Mouse (Mus musculus): ENCODE measurements at regions not wholly inside any gene's neighbourhood (a gene's known extent, or its start where the extent isn't known, plus 50 kb on each side); places are given as distances from the start of the nearest gene placed in this dataset.

GRCm38 (mm10) chr2:178784822-178785589 is 354.7 kb downstream of the Cdh26 start:
- peaks cover 89% of the 10 kb centered on the region for H3K9me3 ChIP-seq (replicated peaks; ENCODE audit: low read length)
- H3K36me3 ChIP-seq (replicated peaks in 1 of 2; ENCODE audit: control insufficient read depth in 1 of 2, insufficient read depth in 1 of 2, low read length in 1 of 2), result no peaks in the 10 kb centered on the region
- H3K4me3 ChIP-seq (replicated peaks in 1 of 3; ENCODE audit: low read depth in 2 of 3, low read length in 2 of 3, poor library complexity in 1 of 3), result no peak overlapping the region
- dilution Hi-C loops (cut with MboI; ENCODE audit: extremely low pct_ligation_motif_present, extremely low pct_unique_long_range_greater_than_20kb, low sequenced_read_pairs) (no loop called here), in situ Hi-C loops (cut with MboI; ENCODE audit: low pct_ligation_motif_present, low pct_unique_long_range_greater_than_20kb, low sequenced_read_pairs) (no loop called here)
- H3K9ac ChIP-seq (ENCODE audit: insufficient read depth, low read depth), result no peak overlapping the region
- no peaks in the 10 kb centered on the region for H3K79me2 ChIP-seq (replicated peaks; ENCODE audit: control insufficient read depth, extremely low read depth, insufficient read depth, poor library complexity, severe bottlenecking)
- H3K4me1 ChIP-seq (ENCODE audit: control insufficient read depth in 1 of 2, insufficient read depth in 2 of 2), result no peaks in the 10 kb centered on the region
- no peak overlapping the region for H3K27ac ChIP-seq (ENCODE audit: insufficient read depth, low read depth)
- H3K27me3 ChIP-seq (replicated peaks), result no peaks in the 10 kb centered on the region
- DNase-seq (ENCODE audit: extremely low read depth), result no peak
- TF ChIP-seq TBP (conservative IDR thresholded peaks at IDR 0.05; ENCODE audit: low read depth, low read length) (no peak), CHD1 (IDR thresholded peaks at IDR 0.05; ENCODE audit: low read depth, low read length) (no peak), MAZ (IDR thresholded peaks at IDR 0.05; ENCODE audit: low read depth, low read length) (no peak), CHD2 (IDR thresholded peaks at IDR 0.05; ENCODE audit: low read length) (no peak), HCFC1 (IDR thresholded peaks at IDR 0.05; ENCODE audit: low read depth, low read length) (no peak), KAT2A (IDR thresholded peaks at IDR 0.05; ENCODE audit: insufficient replicate concordance, low read length) (no peak), TCF12 (IDR thresholded peaks at IDR 0.05; ENCODE audit: low read depth, low read length) (no peak), MAFK (IDR thresholded peaks at IDR 0.05; ENCODE audit: insufficient replicate concordance, low read length) (no peak), EP300 (IDR thresholded peaks at IDR 0.05; ENCODE audit: low read length) (no peak), UBTF (IDR thresholded peaks at IDR 0.05; ENCODE audit: low read depth, low read length) (no peak), ELF1 (IDR thresholded peaks at IDR 0.05; ENCODE audit: low read depth, low read length) (no peak), MXI1 (IDR thresholded peaks at IDR 0.05; ENCODE audit: low read depth, low read length) (no peak), JUND (conservative IDR thresholded peaks at IDR 0.05; ENCODE audit: low read depth, low read length) (no peak), RAD21 (IDR thresholded peaks at IDR 0.05; ENCODE audit: low read depth, low read length) (no peak), NRF1 (IDR thresholded peaks at IDR 0.05; ENCODE audit: low read depth, low read length) (no peak), ETS1 (conservative IDR thresholded peaks at IDR 0.05; ENCODE audit: low read depth, low read length) (no peak), JUN (IDR thresholded peaks at IDR 0.05; ENCODE audit: insufficient read depth, low read depth, low read length) (no peak), ZKSCAN1 (IDR thresholded peaks at IDR 0.05; ENCODE audit: borderline replicate concordance, low read depth, low read length) (no peak), POLR2AphosphoS2 (IDR thresholded peaks at IDR 0.05; ENCODE audit: low read depth, low read length) (no peak), PAX5 (IDR thresholded peaks at IDR 0.05; ENCODE audit: low read length) (no peak)
- H3K4me2 ChIP-seq (ENCODE audit: insufficient read depth, low read depth, poor library complexity, severe bottlenecking), result no peak overlapping the region

DNA sequence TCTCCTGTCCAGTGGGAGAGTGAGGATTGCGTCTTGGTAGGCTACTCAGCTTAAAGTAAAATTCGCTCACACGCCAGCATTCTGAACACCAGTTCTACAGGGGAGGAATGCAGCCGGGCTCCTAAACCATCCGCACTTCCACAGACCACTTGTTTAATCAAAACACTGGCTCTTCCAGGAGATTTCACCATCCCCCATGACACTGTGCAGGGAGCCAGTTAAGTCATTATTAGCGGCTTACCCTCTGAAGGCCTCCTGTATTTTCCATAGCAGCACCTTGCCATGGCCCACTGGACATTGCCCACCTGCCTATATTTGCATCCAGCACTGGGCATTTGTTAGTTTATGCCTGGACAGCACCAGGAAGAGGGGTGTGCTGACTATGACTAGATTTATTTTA is 355.5 kb downstream of the Cdh26 start:
- DNase-seq (ENCODE audit: extremely low read depth), result no peak
- Histone ChIP-seq H3K27ac (ENCODE audit: insufficient read depth, low read depth) (no peak overlapping the region), H3K4me2 (ENCODE audit: insufficient read depth, low read depth, poor library complexity, severe bottlenecking) (no peak overlapping the region), H3K36me3 (replicated peaks in 1 of 2; ENCODE audit: control insufficient read depth in 1 of 2, insufficient read depth in 1 of 2, low read length in 1 of 2) (no peaks in the 10 kb centered on the region), H3K4me3 (replicated peaks in 1 of 3; ENCODE audit: low read depth in 2 of 3, low read length in 2 of 3, poor library complexity in 1 of 3) (no peak overlapping the region), H3K9me3 (replicated peaks; ENCODE audit: low read length) (peaks cover 93% of the 10 kb centered on the region), H3K79me2 (replicated peaks; ENCODE audit: control insufficient read depth, extremely low read depth, insufficient read depth, poor library complexity, severe bottlenecking) (no peaks in the 10 kb centered on the region), H3K9ac (ENCODE audit: insufficient read depth, low read depth) (no peak overlapping the region), H3K27me3 (replicated peaks) (no peaks in the 10 kb centered on the region), H3K4me1 (ENCODE audit: control insufficient read depth in 1 of 2, insufficient read depth in 2 of 2) (no peaks in the 10 kb centered on the region)
- TF ChIP-seq BHLHE40 (IDR thresholded peaks at IDR 0.05; ENCODE audit: low read depth, low read length) (no peak), ELF1 (IDR thresholded peaks at IDR 0.05; ENCODE audit: low read depth, low read length) (no peak), USF1 (IDR thresholded peaks at IDR 0.05; ENCODE audit: low read depth, low read length) (no peak), RAD21 (IDR thresholded peaks at IDR 0.05; ENCODE audit: low read depth, low read length) (no peak), TBP (conservative IDR thresholded peaks at IDR 0.05; ENCODE audit: low read depth, low read length) (no peak), EP300 (IDR thresholded peaks at IDR 0.05; ENCODE audit: low read length) (no peak), TCF12 (IDR thresholded peaks at IDR 0.05; ENCODE audit: low read depth, low read length) (no peak), IRF4 (IDR thresholded peaks at IDR 0.05; ENCODE audit: low read depth, low read length) (no peak), CHD1 (IDR thresholded peaks at IDR 0.05; ENCODE audit: low read depth, low read length) (no peak), UBTF (IDR thresholded peaks at IDR 0.05; ENCODE audit: low read depth, low read length) (no peak), ZKSCAN1 (IDR thresholded peaks at IDR 0.05; ENCODE audit: borderline replicate concordance, low read depth, low read length) (no peak), CTCF (conservative IDR thresholded peaks at IDR 0.05 in 1 of 2, IDR thresholded peaks at IDR 0.05 in 1 of 2; ENCODE audit: low read depth in 2 of 2, low read length in 2 of 2) (no peak), PAX5 (IDR thresholded peaks at IDR 0.05; ENCODE audit: low read length) (no peak), POLR2AphosphoS2 (IDR thresholded peaks at IDR 0.05; ENCODE audit: low read depth, low read length) (no peak), NRF1 (IDR thresholded peaks at IDR 0.05; ENCODE audit: low read depth, low read length) (no peak), NELFE (IDR thresholded peaks at IDR 0.05; ENCODE audit: low read depth, low read length) (no peak), KAT2A (IDR thresholded peaks at IDR 0.05; ENCODE audit: insufficient replicate concordance, low read length) (no peak), JUND (conservative IDR thresholded peaks at IDR 0.05; ENCODE audit: low read depth, low read length) (no peak)
- dilution Hi-C loops (cut with MboI; ENCODE audit: extremely low pct_ligation_motif_present, extremely low pct_unique_long_range_greater_than_20kb, low sequenced_read_pairs), result no loop called here
- in situ Hi-C loops (cut with MboI; ENCODE audit: low pct_ligation_motif_present, low pct_unique_long_range_greater_than_20kb, low sequenced_read_pairs), result no loop called here
